Mouse (Mus musculus) brain, adult 2 months (tissue): ENCODE data around the gene Sptan1.
"Not testable (repeated sequence)": the region's sequence is repeated elsewhere in the genome, so short reads cannot be mapped to it uniquely, and the experiment has no call there.

Experiments used
- DNase-seq: peaks from one replicate; pipeline ENCODE4 v3.0.0; 2011; ENCODE audit warnings: low read depth, low spot score

Gene Sptan1

GRCm38 (mm10) chr2:30009101-30009500, 43.7 kb downstream of the Sptan1 start:
- no peak for DNase-seq

GRCm38 (mm10) chr2:30010840-30011281, 45.5 kb downstream of the Sptan1 start:
- peak; percentile 85 for DNase-seq

GRCm38 (mm10) chr2:30014326-30014966, 49.1 kb downstream of the Sptan1 start:
- peak; percentile 61 for DNase-seq

- DNase-seq: no peak
Observed at GRCm38 (mm10) chr2:30025454-30025853, 60.1 kb downstream of the Sptan1 start.

GRCm38 (mm10) chr2:30026997-30027396, 61.6 kb downstream of the Sptan1 start:
- DNase-seq: no peak

- peak; percentile 41 for DNase-seq
Observed at GRCm38 (mm10) chr2:30032244-30032846, 67.0 kb downstream of the Sptan1 start.

- DNase-seq: no peak
Observed at GRCm38 (mm10) chr2:30032957-30033356, 67.6 kb downstream of the Sptan1 start.

- DNase-seq: no peak
Observed at GRCm38 (mm10) chr2:30037762-30038161, 72.4 kb downstream of the Sptan1 start.

GRCm38 (mm10) chr2:30038370-30038769, 73.0 kb downstream of the Sptan1 start:
- no peak for DNase-seq

GRCm38 (mm10) chr2:30039687-30040086, 74.3 kb downstream of the Sptan1 start:
- no peak for DNase-seq

- DNase-seq: peak; percentile 89
Observed at GRCm38 (mm10) chr2:30042445-30042844, 77.1 kb downstream of the Sptan1 start.

GRCm38 (mm10) chr2:30044550-30044949, 79.2 kb downstream of the Sptan1 start:
- no peak for DNase-seq

- DNase-seq: no peak
Observed at GRCm38 (mm10) chr2:30047127-30047526, 81.8 kb downstream of the Sptan1 start.

- DNase-seq: no peak
Observed at GRCm38 (mm10) chr2:30048101-30048501, 82.7 kb downstream of the Sptan1 start.

- DNase-seq: peak; percentile 98
Observed at GRCm38 (mm10) chr2:30048699-30049388, 83.5 kb downstream of the Sptan1 start, which contains the start of gene Wdr34. Gene Wdr34 (minus strand): TSS chr2:30048881.

GRCm38 (mm10) chr2:30049831-30050230, 84.5 kb downstream of the Sptan1 start:
- no peak for DNase-seq

GRCm38 (mm10) chr2:30051992-30052761, 86.8 kb downstream of the Sptan1 start:
- no peak for DNase-seq

GRCm38 (mm10) chr2:30055310-30055709, 90.0 kb downstream of the Sptan1 start:
- DNase-seq: not testable (repeated sequence)

- no peak for DNase-seq
Observed at GRCm38 (mm10) chr2:30056736-30057135, 91.4 kb downstream of the Sptan1 start.

- DNase-seq: peak; percentile 43
Observed at GRCm38 (mm10) chr2:30057223-30057904, 92.0 kb downstream of the Sptan1 start, which contains the start of gene Set. Gene Set (plus strand): TSS chr2:30057378.

GRCm38 (mm10) chr2:30058418-30058817, 93.1 kb downstream of the Sptan1 start:
- no peak for DNase-seq
